Mouse (Mus musculus): ENCODE data around the gene Kif20b.

Kif20b gene

DNA sequence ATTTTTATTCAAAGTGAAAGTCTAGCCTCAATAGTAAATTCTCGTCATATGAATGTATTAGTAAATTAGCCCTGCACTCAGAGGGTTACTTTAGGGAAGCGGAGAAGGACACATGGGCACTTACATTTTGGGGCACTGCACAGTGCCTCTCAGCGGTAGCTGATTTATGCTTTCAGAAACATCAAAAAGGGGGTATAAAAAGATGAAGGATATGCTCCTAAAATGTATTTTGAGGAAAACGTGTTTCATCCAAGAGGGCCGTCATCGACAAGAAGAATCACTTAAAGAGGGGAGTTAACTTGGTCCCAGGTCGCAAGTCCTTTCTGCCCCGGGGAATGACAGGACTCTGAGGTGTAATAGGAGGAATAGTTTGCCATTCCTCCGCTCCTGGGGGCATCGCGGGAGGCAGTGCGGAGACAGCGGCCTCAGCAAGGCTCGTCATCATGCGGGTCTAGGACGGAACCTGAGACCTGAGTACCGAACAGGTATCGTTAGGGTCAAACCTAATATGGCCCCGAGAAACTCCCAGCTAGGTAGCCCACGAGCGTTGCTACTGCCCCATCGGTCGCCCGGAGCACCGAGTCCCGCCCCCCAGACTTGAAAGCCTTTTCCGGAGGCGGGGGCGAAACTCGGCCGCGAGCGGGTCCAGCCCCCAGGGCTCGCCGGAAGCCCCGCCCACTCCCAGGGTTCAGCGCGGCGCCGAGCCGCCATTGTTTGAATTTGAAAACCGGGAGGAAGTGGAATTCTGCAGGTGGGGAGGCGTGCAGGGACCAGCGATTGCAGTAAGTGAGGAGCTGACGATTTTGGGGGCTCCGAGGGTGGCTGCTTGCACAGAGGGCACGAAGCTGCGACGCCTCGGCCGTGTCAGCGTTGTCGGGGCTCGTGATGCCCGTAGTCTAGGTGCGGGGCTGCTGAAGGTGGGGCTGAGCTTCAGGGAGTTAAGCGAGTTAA lies at the start of gene Kif20b:
Kif20b (plus strand) TSS at position 710 of the 951 bp plus-strand sequence.
- DNase-seq (ENCODE audit: low spot score), result peak; percentile 92

DNA sequence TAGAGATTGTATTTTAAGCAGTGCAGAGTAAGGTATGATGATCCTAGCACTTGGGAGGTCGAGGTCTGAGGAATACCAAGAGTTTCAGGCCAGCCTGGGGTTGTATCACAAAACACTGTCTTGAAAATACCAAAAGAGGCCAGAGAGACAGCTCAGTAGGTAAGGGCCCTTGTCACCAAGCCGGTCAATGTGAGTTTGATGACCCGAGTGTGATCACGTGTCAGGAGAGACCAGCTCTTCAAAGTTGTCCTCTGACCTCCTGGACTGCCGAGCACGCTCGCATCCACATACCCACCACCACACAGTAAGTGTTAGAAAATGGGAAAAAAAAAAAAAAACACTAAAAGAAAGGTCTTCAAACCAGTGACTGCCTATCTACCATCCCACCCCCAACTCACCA lies 45.5 kb upstream of the Kif20b start:
- DNase-seq (ENCODE audit: low spot score), result no peak

- peak; percentile 96 for DNase-seq (ENCODE audit: low spot score)
Observed at GRCm38 (mm10) chr19:34877898-34878602, 44.1 kb upstream of the Kif20b start.

GRCm38 (mm10) chr19:34878603-34879541 lies 43.3 kb upstream of the Kif20b start, which contains the start of gene Pank1:
TSS of gene Pank1 (minus strand) at chr19:34879455.
- DNase-seq (ENCODE audit: low spot score), result peak; percentile 81

DNA sequence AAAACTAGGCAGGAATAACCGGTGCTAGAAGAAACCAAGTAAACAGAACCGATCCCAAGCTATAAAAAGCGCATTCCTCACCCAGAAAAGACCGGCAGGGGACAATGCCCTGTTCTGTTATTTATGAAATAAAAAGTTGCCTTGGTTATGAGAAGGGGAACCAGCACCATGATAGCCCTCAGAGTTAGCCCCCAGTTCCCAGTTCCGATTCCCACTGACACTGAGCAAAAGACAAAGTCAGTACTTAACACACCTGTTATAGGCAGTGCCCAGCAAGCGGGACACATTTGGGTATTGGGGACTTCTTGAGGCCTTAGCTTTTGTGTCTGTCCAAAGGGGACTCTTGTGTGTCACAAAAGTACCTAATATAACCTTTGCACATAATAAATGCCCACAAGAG lies 42.5 kb upstream of the Kif20b start:
- DNase-seq (ENCODE audit: low spot score), result no peak

DNA sequence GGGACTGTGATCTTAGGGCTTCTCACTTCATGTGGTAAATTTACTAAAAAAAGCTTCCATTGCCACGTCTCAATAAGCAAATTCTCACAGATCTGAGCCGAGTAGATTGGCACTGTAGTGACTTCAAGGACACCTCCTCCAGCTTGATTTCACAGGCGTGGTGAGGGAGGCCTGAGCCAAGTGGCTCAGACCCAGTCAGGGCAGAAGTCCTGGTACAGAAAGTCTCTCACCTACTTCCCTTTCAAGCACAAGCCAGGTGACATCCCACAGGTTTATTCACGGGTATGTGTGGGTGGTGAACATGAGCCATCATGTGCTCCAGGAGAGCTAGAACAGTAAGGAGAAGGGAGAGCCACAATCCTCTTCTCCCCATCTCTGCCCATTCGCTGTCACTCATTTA lies 41.0 kb upstream of the Kif20b start:
- DNase-seq (ENCODE audit: low spot score), result no peak

- DNase-seq (ENCODE audit: low spot score), result no peak
Observed at GRCm38 (mm10) chr19:34882443-34882842, 39.7 kb upstream of the Kif20b start.

DNA sequence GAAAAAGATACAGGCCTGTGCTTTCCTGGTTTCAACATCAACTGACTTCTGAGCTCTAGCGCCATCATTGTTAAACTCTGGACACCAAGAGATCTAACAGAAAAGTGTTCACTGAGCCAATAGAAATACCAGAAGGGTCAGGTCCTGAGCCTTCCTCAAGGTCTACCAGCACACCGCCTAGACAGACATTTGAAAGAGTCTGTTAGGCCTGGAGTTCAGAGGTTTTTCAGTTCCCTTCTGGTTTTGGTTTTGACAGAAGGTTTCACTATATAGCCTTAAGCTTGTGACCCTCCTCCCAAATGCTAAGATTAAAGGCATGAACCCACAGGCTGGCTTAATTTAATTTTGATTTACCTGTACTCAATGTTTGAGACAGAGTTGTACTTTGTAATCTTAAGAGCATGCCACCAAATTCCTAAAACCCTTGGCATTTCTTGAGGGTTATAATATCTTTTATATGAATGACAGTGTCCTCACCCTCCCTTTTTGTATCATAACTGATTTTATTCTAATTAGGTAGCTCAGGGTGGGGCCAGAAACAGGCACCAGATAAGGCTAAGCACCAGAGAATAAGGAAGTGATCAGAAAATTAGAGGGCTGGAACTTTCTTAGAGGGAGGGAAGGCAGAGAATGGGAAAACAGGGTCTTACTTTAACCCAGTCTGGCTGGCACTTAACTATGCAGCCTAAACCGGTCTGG lies 38.5 kb upstream of the Kif20b start:
- DNase-seq (ENCODE audit: low spot score), result no peak

GRCm38 (mm10) chr19:34886324-34886723 lies 35.8 kb upstream of the Kif20b start:
- no peak for DNase-seq (ENCODE audit: low spot score)

- no peak for DNase-seq (ENCODE audit: low spot score)
Observed at GRCm38 (mm10) chr19:34890981-34891380, 31.2 kb upstream of the Kif20b start.

- no peak for DNase-seq (ENCODE audit: low spot score)
Observed at GRCm38 (mm10) chr19:34891590-34891989, 30.6 kb upstream of the Kif20b start.

DNA sequence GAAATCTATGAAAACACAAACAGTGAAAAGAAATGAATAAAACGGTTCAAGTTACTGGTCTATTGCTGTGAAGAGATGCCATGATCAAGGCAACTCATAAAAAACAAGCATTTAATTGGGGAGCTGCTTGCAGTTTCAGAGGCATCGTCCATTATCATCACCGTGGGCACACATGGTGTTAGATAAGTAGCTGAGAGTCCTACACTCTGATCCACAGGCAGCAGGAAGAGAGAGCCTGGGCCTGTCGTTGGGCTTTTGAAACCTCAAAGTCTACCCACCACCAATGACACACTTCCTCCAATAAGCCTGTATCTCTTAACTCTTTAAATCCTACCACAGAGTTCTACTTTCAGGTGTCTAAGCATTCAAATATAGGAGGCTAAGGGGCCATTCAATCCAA lies 27.1 kb upstream of the Kif20b start:
- no peak for DNase-seq (ENCODE audit: low spot score)

- DNase-seq (ENCODE audit: low spot score), result no peak
Observed at GRCm38 (mm10) chr19:34897082-34897965, 24.8 kb upstream of the Kif20b start.

DNA sequence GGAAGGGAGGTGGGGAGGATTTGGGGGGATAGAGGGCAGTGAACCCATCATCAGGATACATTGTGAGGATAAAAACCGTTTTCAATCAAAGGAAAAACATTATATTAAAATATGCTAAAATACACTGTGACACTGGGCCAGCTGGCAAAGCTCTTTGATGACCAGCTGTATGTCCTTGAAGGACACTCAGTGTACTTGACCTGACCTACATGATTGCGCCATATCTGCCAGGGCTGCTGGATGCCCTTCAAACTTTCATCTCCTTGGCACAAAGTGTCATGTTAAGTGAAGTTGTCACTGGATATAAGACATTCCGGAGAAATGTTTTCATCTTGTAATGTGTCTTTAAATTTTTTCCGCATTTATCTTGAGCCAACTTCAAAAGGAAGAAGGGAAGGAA lies 23.2 kb upstream of the Kif20b start:
- no peak for DNase-seq (ENCODE audit: low spot score)

DNA sequence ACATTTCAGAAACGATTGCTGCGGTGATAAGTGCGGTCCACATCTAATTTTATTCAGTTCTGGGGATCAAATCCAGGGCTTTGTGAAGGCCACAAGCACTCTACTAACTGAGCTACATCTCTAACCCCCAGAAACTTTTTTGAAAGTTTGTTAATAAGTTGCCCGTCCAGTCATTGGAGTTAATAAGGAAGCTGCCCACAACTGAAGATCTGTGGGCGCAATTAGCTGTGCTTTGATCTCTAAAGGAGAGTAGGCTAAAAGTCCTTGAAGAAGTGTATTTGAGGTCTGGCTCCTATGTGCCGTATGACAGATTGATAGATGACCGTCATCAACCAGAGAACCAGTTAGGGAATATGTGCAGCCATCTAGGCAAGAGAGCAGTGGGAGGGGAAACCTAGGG lies 20.9 kb upstream of the Kif20b start:
- DNase-seq (ENCODE audit: low spot score), result no peak

- no peak for DNase-seq (ENCODE audit: low spot score)
Observed at GRCm38 (mm10) chr19:34901735-34902134, 20.4 kb upstream of the Kif20b start.

- DNase-seq (ENCODE audit: low spot score), result no peak
Observed at GRCm38 (mm10) chr19:34904032-34904431, 18.1 kb upstream of the Kif20b start.

DNA sequence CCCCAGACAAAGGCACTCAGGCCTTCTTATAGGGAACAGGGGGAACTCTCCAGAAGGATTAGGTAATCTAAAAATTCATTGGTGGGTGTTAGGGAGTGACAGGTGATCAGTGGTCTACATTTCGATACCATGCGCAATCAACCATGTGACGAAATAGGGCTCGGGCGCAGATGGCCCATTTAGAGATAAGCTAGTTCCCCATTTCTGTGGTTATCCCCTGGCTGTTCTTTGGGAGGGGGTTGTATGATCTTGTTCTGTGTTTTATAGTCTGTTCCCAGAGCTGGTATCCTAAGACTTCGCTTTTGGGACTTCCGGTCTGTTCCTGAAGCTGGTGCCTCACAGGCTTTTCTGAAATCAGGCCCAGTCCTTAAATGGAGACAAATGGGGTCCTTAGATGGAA lies 16.7 kb upstream of the Kif20b start:
- DNase-seq (ENCODE audit: low spot score), result no peak

- DNase-seq (ENCODE audit: low spot score), result no peak
Observed at GRCm38 (mm10) chr19:34906772-34907171, 15.4 kb upstream of the Kif20b start.

- no peak for DNase-seq (ENCODE audit: low spot score)
Observed at GRCm38 (mm10) chr19:34912366-34912765, 9.8 kb upstream of the Kif20b start.
